10 mouse cellular contexts compared by ENCODE assay signal in the genomic region with DNA sequence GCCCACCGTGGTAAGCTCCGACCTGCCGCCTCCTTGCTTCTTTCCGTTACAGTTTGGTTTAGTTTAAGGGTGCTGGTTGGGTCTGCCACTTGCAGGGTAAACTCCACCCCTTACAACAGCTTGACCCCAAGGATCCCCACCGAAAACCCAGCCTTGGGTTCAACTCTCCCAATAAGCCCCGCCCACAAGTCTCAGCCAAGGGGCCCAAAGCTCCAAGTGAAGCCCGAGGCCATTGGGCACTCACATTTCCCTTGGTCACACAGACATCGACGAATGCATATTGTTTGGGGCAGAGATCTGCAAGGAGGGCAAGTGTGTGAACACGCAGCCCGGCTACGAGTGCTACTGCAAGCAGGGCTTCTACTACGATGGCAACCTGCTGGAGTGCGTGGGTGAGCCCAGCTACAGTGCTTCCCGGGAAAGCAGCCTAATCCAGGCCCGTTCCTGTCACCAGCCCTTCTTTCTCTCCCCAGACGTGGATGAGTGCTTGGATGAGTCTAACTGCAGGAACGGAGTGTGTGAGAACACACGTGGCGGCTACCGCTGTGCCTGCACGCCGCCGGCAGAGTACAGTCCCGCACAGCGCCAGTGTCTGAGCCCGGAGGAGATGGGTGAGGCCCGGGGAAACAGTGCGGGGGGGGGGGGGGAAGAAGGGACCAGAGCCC. TPM values are rescaled to one million over a fixed set of nuclear protein-coding genes. Genes with fewer than 3 reads are reported as not detected.
DNase-seq lines count a peak whose midpoint lies in the region; ATAC-seq and TF ChIP-seq lines count a peak whose summit lies in the region.
"Had no signal": no experiment of that assay in that cellular context is flagged by ENCODE, and none has a peak within 500 bp of the region (broad histone marks: within the 10 kb centered on the region; RNA-seq: fewer than 3 reads in every experiment).

No protein-coding gene starts in this region.

- peak; percentile 40 for ATAC-seq in kidney, embryonic 16.5 days (ENCODE audit: low FRiP score, low TSS enrichment)
- peak; percentile 22; the same call in 1 of the 2 replicates for ATAC-seq in forebrain, embryonic 13.5 days
- no peak for ATAC-seq in midbrain, embryonic 12.5 days (ENCODE audit: low FRiP score, low read depth)
- no peak for ATAC-seq in megakaryocyte, adult 5-6 weeks (ENCODE audit: poor library complexity, severe bottlenecking)
- ATAC-seq: Patski had no signal

- 17% methylated on average over 26 of the region's 29 CpGs for WGBS in kidney, embryonic 16.5 days
- WGBS in kidney, adult 2 months = 51% methylated on average over 29 of the region's 29 CpGs
- 11% methylated on average over 23 of the region's 29 CpGs for WGBS in forebrain, embryonic 13.5 days
- WGBS in midbrain, embryonic 12.5 days = 9% methylated on average over 28 of the region's 29 CpGs
- 61% methylated on average over 29 of the region's 29 CpGs for WGBS in thymus, adult 2 months

- no peak overlapping the region for H3K27ac ChIP-seq in kidney, embryonic 16.5 days (ENCODE audit: low read length)
- H3K27ac ChIP-seq in kidney, adult 2 months (ENCODE audit: insufficient read depth, low read depth, low read length) = no peak overlapping the region
- H3K27ac ChIP-seq in forebrain, embryonic 13.5 days = no peak overlapping the region
- no peak overlapping the region for H3K27ac ChIP-seq in midbrain, embryonic 12.5 days (replicated peaks)
- no peak overlapping the region for H3K27ac ChIP-seq in thymus, adult 2 months (ENCODE audit: control insufficient read depth, insufficient read depth, low read length)

- H3K9ac ChIP-seq in kidney, embryonic 16.5 days (replicated peaks; ENCODE audit: low read length) = peak overlapping the region; percentile 51
- peak overlapping the region; percentile 56 for H3K9ac ChIP-seq in forebrain, embryonic 13.5 days
- H3K9ac ChIP-seq in midbrain, embryonic 12.5 days (replicated peaks) = peak overlapping the region; percentile 46

- peak overlapping the region; percentile 48 for H3K4me2 ChIP-seq in kidney, embryonic 16.5 days (replicated peaks; ENCODE audit: low read depth, low read length)
- peak overlapping the region; percentile 51 for H3K4me2 ChIP-seq in forebrain, embryonic 13.5 days
- H3K4me2 ChIP-seq in midbrain, embryonic 12.5 days (replicated peaks) = peak overlapping the region; percentile 44

- peak overlapping the region; percentile 24 for H3K4me3 ChIP-seq in kidney, embryonic 16.5 days (ENCODE audit: low read length)
- H3K4me3 ChIP-seq in kidney, adult 2 months (ENCODE audit: insufficient read depth, low read depth, low read length) = no peak overlapping the region
- H3K4me3 ChIP-seq in forebrain, embryonic 13.5 days = peak overlapping the region; percentile 15
- peak overlapping the region; percentile 25 for H3K4me3 ChIP-seq in midbrain, embryonic 12.5 days
- H3K4me3 ChIP-seq in thymus, adult 2 months (ENCODE audit: control insufficient read depth, insufficient read depth, low read length) = no peak overlapping the region

- H3K4me1 ChIP-seq in kidney, embryonic 16.5 days (ENCODE audit: insufficient read depth, low read length) = peaks cover 12% of the 10 kb centered on the region
- H3K4me1 ChIP-seq in kidney, adult 2 months (ENCODE audit: control insufficient read depth, insufficient read depth, low read length) = no peaks in the 10 kb centered on the region
- peaks cover 18% of the 10 kb centered on the region for H3K4me1 ChIP-seq in forebrain, embryonic 13.5 days
- H3K4me1 ChIP-seq in midbrain, embryonic 12.5 days = peaks cover 20% of the 10 kb centered on the region
- no peaks in the 10 kb centered on the region for H3K4me1 ChIP-seq in thymus, adult 2 months (replicated peaks; ENCODE audit: control insufficient read depth, insufficient read depth, low read length)

- TF ChIP-seq CTCF in kidney, adult 2 months (conservative IDR thresholded peaks at IDR 0.05; ENCODE audit: insufficient read depth, insufficient read length, low read depth, low read length) = no peak
- TF ChIP-seq CTCF in thymus, adult 2 months (IDR thresholded peaks at IDR 0.05; ENCODE audit: borderline replicate concordance, control insufficient read depth, extremely low read depth, insufficient read depth, low read length, poor library complexity) = no peak

- no peak for TF ChIP-seq POLR2A in kidney, adult 2 months (IDR thresholded peaks at IDR 0.05; ENCODE audit: low read depth, low read length)
- TF ChIP-seq POLR2A in thymus, adult 2 months (IDR thresholded peaks at IDR 0.05; ENCODE audit: control insufficient read depth, extremely low read depth, insufficient read depth, low read length, poor library complexity) = no peak

- H3K9me3 ChIP-seq in kidney, embryonic 16.5 days (ENCODE audit: low read length) = no peaks in the 10 kb centered on the region
- H3K9me3 ChIP-seq in forebrain, embryonic 13.5 days (replicated peaks) = no peaks in the 10 kb centered on the region
- H3K9me3 ChIP-seq in midbrain, embryonic 12.5 days = no peaks in the 10 kb centered on the region

- no peak for DNase-seq in kidney, adult 2 months
- DNase-seq in layer of hippocampus, adult 9-11 months = peak; percentile 91
- DNase-seq in thymus, adult 2 months = no peak
- no peak for DNase-seq in urinary bladder, postnatal 36 days (ENCODE audit: low spot score in 2 of 2)

- peaks cover 36% of the 10 kb centered on the region for H3K36me3 ChIP-seq in kidney, embryonic 16.5 days (ENCODE audit: insufficient read depth, low read length)
- no peaks in the 10 kb centered on the region; the same call in 1 of the 2 replicates for H3K36me3 ChIP-seq in kidney, adult 2 months (ENCODE audit: control insufficient read depth, insufficient read depth, low read length)
- peaks cover 43% of the 10 kb centered on the region for H3K36me3 ChIP-seq in forebrain, embryonic 13.5 days (ENCODE audit: poor library complexity, severe bottlenecking)
- H3K36me3 ChIP-seq in midbrain, embryonic 12.5 days = peaks cover 43% of the 10 kb centered on the region
- H3K36me3 ChIP-seq in thymus, adult 2 months (ENCODE audit: control insufficient read depth, insufficient read depth, low read length) = peaks cover 27% of the 10 kb centered on the region

- H3K27me3 ChIP-seq in kidney, embryonic 16.5 days (ENCODE audit: insufficient read depth, low read length) = peaks cover 5% of the 10 kb centered on the region
- no peaks in the 10 kb centered on the region for H3K27me3 ChIP-seq in kidney, adult 2 months (replicated peaks; ENCODE audit: control insufficient read depth, insufficient read depth, low read length)
- H3K27me3 ChIP-seq in forebrain, embryonic 13.5 days = peaks cover 66% of the 10 kb centered on the region
- peaks cover 76% of the 10 kb centered on the region for H3K27me3 ChIP-seq in midbrain, embryonic 12.5 days
- H3K27me3 ChIP-seq in thymus, adult 2 months (ENCODE audit: control insufficient read depth, insufficient read depth, low read length) = no peaks in the 10 kb centered on the region; the same call in 1 of the 2 replicates
- H3K27me3 ChIP-seq: Patski had no signal

RNA-seq across cellular contexts. Expression of gene Scyl1, which starts 14.8 kb away (rescaled TPM):
- polyA plus RNA-seq in kidney, embryonic 16.5 days (2015; fragmentation: Nextera tagmentation; extraction: Ambion mirVana) = 82.9 and 85.3 TPM in 2 replicates
- 107 and 134 TPM in 2 replicates for polyA plus RNA-seq in kidney, adult 2 months (2012; rRNA removed)
- 56.4 and 62.6 TPM in 2 replicates for polyA plus RNA-seq in forebrain, embryonic 13.5 days (2015; fragmentation: Nextera tagmentation; extraction: Ambion mirVana)
- polyA plus RNA-seq in midbrain, embryonic 12.5 days (2016; fragmentation: Nextera tagmentation; extraction: Ambion mirVana) = 63.6 and 68.4 TPM in 2 replicates
- polyA plus RNA-seq in thymus, adult 2 months (2012; rRNA removed) = 107 and 113 TPM in 2 replicates
- total RNA-seq in megakaryocyte, adult 5-6 weeks (2015) = 20.2 and 21.8 TPM in 2 replicates
- total RNA-seq in megakaryocyte, adult 5-6 weeks (2017) = 30.9 and 41.5 TPM in 2 replicates

RNA-seq across cellular contexts. Expression of gene Ltbp3, which starts 15.7 kb away (rescaled TPM):
- polyA plus RNA-seq in kidney, embryonic 16.5 days (2015; fragmentation: Nextera tagmentation; extraction: Ambion mirVana) = 18.1 and 21.5 TPM in 2 replicates
- polyA plus RNA-seq in kidney, adult 2 months (2012; rRNA removed) = 52.8 and 61.8 TPM in 2 replicates
- 8.3 and 13.1 TPM in 2 replicates for polyA plus RNA-seq in forebrain, embryonic 13.5 days (2015; fragmentation: Nextera tagmentation; extraction: Ambion mirVana)
- polyA plus RNA-seq in midbrain, embryonic 12.5 days (2016; fragmentation: Nextera tagmentation; extraction: Ambion mirVana) = 7.9 and 9.1 TPM in 2 replicates
- 29.5 and 37.7 TPM in 2 replicates for polyA plus RNA-seq in thymus, adult 2 months (2012; rRNA removed)
- 1.5 TPM in 1 of 2 replicates, not detected in the other for total RNA-seq in megakaryocyte, adult 5-6 weeks (2015)
- total RNA-seq in megakaryocyte, adult 5-6 weeks (2017) = 0.18 and 2.8 TPM in 2 replicates

RNA-seq across cellular contexts. Expression of gene Fam89b, which starts 27.0 kb away (rescaled TPM):
- polyA plus RNA-seq in kidney, embryonic 16.5 days (2015; fragmentation: Nextera tagmentation; extraction: Ambion mirVana) = 93.4 and 97.9 TPM in 2 replicates
- 93.8 and 122 TPM in 2 replicates for polyA plus RNA-seq in kidney, adult 2 months (2012; rRNA removed)
- 199 and 204 TPM in 2 replicates for polyA plus RNA-seq in forebrain, embryonic 13.5 days (2015; fragmentation: Nextera tagmentation; extraction: Ambion mirVana)
- polyA plus RNA-seq in midbrain, embryonic 12.5 days (2016; fragmentation: Nextera tagmentation; extraction: Ambion mirVana) = 175 and 186 TPM in 2 replicates
- polyA plus RNA-seq in thymus, adult 2 months (2012; rRNA removed) = 300 and 312 TPM in 2 replicates
- 95.7 and 114 TPM in 2 replicates for total RNA-seq in megakaryocyte, adult 5-6 weeks (2015)
- 65.5 and 78.8 TPM in 2 replicates for total RNA-seq in megakaryocyte, adult 5-6 weeks (2017)

RNA-seq across cellular contexts. Expression of gene Ehbp1l1, which starts 30.3 kb away (rescaled TPM):
- polyA plus RNA-seq in kidney, embryonic 16.5 days (2015; fragmentation: Nextera tagmentation; extraction: Ambion mirVana) = 19.5 and 25.0 TPM in 2 replicates
- 19.3 and 20.1 TPM in 2 replicates for polyA plus RNA-seq in kidney, adult 2 months (2012; rRNA removed)
- polyA plus RNA-seq in forebrain, embryonic 13.5 days (2015; fragmentation: Nextera tagmentation; extraction: Ambion mirVana) = 5.3 and 6.7 TPM in 2 replicates
- 8.2 and 9.1 TPM in 2 replicates for polyA plus RNA-seq in midbrain, embryonic 12.5 days (2016; fragmentation: Nextera tagmentation; extraction: Ambion mirVana)
- polyA plus RNA-seq in thymus, adult 2 months (2012; rRNA removed) = 55.6 and 61.8 TPM in 2 replicates
- 30.8 and 31.0 TPM in 2 replicates for total RNA-seq in megakaryocyte, adult 5-6 weeks (2015)
- 118 and 119 TPM in 2 replicates for total RNA-seq in megakaryocyte, adult 5-6 weeks (2017)

RNA-seq across cellular contexts. Expression of gene Kcnk7, which starts 52.3 kb away (rescaled TPM):
- 0.15 and 0.23 TPM in 2 replicates for polyA plus RNA-seq in kidney, embryonic 16.5 days (2015; fragmentation: Nextera tagmentation; extraction: Ambion mirVana)
- polyA plus RNA-seq in kidney, adult 2 months (2012; rRNA removed) = 0.08 and 0.13 TPM in 2 replicates
- polyA plus RNA-seq in forebrain, embryonic 13.5 days (2015; fragmentation: Nextera tagmentation; extraction: Ambion mirVana) = 0.31 and 0.32 TPM in 2 replicates
- polyA plus RNA-seq in midbrain, embryonic 12.5 days (2016; fragmentation: Nextera tagmentation; extraction: Ambion mirVana) = 0.36 TPM in 1 of 2 replicates, not detected in the other
- polyA plus RNA-seq in thymus, adult 2 months (2012; rRNA removed) = 0.97 and 1.0 TPM in 2 replicates
- total RNA-seq in megakaryocyte, adult 5-6 weeks (2015) = not detected in 2 replicates
- total RNA-seq in megakaryocyte, adult 5-6 weeks (2017) = not detected in 2 replicates
- total RNA-seq: hematopoietic stem cell, adult 5-6 weeks had no signal

Comparison
In these comparisons a context has a peak if more than half of its experiments do, and no peak if none do; other contexts are left out.
1. H3K4me3 ChIP-seq: peak in kidney, embryonic 16.5 days (single experiment), forebrain, embryonic 13.5 days (single experiment) and midbrain, embryonic 12.5 days (single experiment); none in kidney, adult 2 months (single experiment) and thymus, adult 2 months (single experiment).
2. ATAC-seq: peak in kidney, embryonic 16.5 days (single experiment) and forebrain, embryonic 13.5 days (single experiment); none in midbrain, embryonic 12.5 days (single experiment) and megakaryocyte, adult 5-6 weeks (single experiment).
3. Peak in every context shown above with its lines, with median percentiles within 50 percentile points of each other: H3K4me2 ChIP-seq and H3K9ac ChIP-seq.